Mouse (Mus musculus): ENCODE data around the gene Gm5936. TPM values are rescaled to one million over a fixed set of nuclear protein-coding genes. Genes with fewer than 3 reads are reported as not detected.

Gm5936 gene
- not detected in 2 replicates for polyA plus RNA-seq (2015; fragmentation: Nextera tagmentation; extraction: Ambion mirVana)

GRCm38 (mm10) chrX:74836842-74837522 lies at the start of gene Gm5936:
Gm5936 (plus strand) TSS chrX:74837196.

Other genes starting within 250 kb of the Gm5936 start
- not detected in 2 replicates for gene Olfr1325, start 244.5 kb upstream of the Gm5936 start, polyA plus RNA-seq (2015; fragmentation: Nextera tagmentation; extraction: Ambion mirVana)
- gene Gm5640, start 191.6 kb upstream of the Gm5936 start, polyA plus RNA-seq (2015; fragmentation: Nextera tagmentation; extraction: Ambion mirVana): not detected in 2 replicates
- gene Gm6890, start 96.3 kb upstream of the Gm5936 start, polyA plus RNA-seq (2015; fragmentation: Nextera tagmentation; extraction: Ambion mirVana): not detected in 2 replicates
- 1.6 and 1.8 TPM in 2 replicates for gene Gab3, start 248.3 kb downstream of the Gm5936 start, polyA plus RNA-seq (2015; fragmentation: Nextera tagmentation; extraction: Ambion mirVana)

Data from urinary bladder, postnatal 0 days (tissue).